Mouse (Mus musculus) neural tube, embryonic 13.5 days (tissue): ENCODE measurements around the gene Pten. TPM values are rescaled to one million over a fixed set of nuclear protein-coding genes. Genes with fewer than 3 reads are reported as not detected.

Experiments used
- ATAC-seq: fragments of 200-750 bp; cut with Nextera tagmentation; 2 replicates; pipeline ENCODE4 v1.8.0; 2017; ENCODE audit warnings: low read depth, mild to moderate bottlenecking, moderate TSS enrichment, moderate library complexity
- H3K27ac ChIP-seq: fragments of 300-500 bp; sonication (generic); replicated peaks from 2 replicates; pipeline ENCODE4 v1.5.1; 2015; ENCODE audit warnings: moderate library complexity, mild to moderate bottlenecking, inconsistent platforms
- H3K27me3 ChIP-seq: fragments of 300-500 bp; sonication (generic); 2 replicates; pipeline ENCODE4 v1.6.1; 2015; ENCODE audit warnings: mild to moderate bottlenecking, inconsistent platforms
- H3K36me3 ChIP-seq: fragments of 300-500 bp; sonication (generic); 2 replicates; pipeline ENCODE4 v1.6.1; 2015; ENCODE audit warnings: mild to moderate bottlenecking, inconsistent platforms
- H3K4me1 ChIP-seq: fragments of 300-500 bp; sonication (generic); replicated peaks from 2 replicates; pipeline ENCODE4 v1.6.1; 2015; ENCODE audit warnings: inconsistent platforms
- H3K4me2 ChIP-seq: fragments of 300-500 bp; sonication (generic); 2 replicates; pipeline ENCODE4 v1.6.1; 2015; ENCODE audit warnings: inconsistent platforms, mild to moderate bottlenecking, moderate library complexity
- H3K4me3 ChIP-seq: fragments of 300-500 bp; sonication (generic); 2 replicates; pipeline ENCODE4 v1.5.1; 2015; ENCODE audit warnings: mild to moderate bottlenecking, inconsistent platforms
- H3K9ac ChIP-seq: fragments of 300-500 bp; sonication (generic); 2 replicates; pipeline ENCODE4 v1.6.1; 2015; ENCODE audit warnings: moderate library complexity, mild to moderate bottlenecking, inconsistent platforms
- H3K9me3 ChIP-seq: fragments of 300-500 bp; sonication (generic); 2 replicates; pipeline ENCODE4 v1.6.1; 2016; ENCODE audit warnings: inconsistent platforms
- WGBS: fragments of 180-500 bp; shearing (Covaris S2); methylation state at CpG from one replicate; pipeline ENCODE4 v1.1.7; 2015; 5-methylcytosine and 5-hydroxymethylcytosine counted together
- polyA plus RNA-seq: library from polyadenylated mRNA; unstranded; fragments of >200 nt; fragmentation: Nextera tagmentation; extraction: Ambion mirVana; gene quantifications from 2 replicates; pipeline ENCODE4 v1.2.1, GENCODE M21; 2015

Gene Pten
- polyA plus RNA-seq: 10.0 and 11.5 TPM in 2 replicates

DNA sequence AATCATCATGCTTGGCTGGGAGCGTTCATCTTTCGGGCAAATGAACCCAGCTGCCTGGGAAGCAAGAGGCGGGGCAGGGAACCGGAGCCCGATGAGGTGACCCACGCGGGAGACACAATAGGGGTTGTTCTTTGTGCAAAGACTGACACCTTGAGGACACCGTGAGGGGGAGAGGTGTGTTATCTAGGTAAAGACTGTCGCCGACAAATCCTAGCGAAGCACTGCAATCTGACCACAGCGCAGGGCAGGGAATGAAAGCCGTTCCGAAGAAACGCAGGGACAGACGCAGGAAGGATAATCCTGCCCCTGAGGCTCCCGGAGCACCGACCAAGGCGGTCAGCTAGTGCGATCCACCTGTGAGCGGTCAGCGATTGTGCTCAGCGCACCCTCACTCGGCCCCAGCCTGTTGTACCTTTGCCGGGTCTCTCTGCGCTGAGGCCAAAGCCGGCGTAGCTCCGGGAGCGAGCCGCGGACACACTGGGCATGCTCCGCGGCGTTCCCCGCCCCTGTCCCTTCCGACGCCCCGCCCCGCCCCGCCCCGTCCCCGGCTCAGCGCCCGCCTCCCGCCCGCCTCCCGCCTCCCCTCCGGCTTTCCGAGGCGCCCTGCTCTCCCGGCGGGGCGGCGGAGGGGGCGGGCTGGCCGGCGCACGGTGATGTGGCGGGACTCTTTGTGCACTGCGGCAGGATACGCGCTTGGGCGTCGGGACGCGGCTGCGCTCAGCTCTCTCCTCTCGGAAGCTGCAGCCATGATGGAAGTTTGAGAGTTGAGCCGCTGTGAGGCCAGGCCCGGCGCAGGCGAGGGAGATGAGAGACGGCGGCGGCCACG is at the start of gene Pten:
Pten (plus strand) TSS at position 598 of the 826 bp plus-strand sequence.
- peak; percentile 90 for ATAC-seq
- H3K9me3 ChIP-seq: no peaks in the 10 kb centered on the region
- H3K4me2 ChIP-seq: peak within 1 kb of the TSS; percentile 96
- peaks cover 39% of the 10 kb centered on the region for H3K4me1 ChIP-seq
- peak within 1 kb of the TSS; percentile 99 for H3K27ac ChIP-seq
- peak within 1 kb of the TSS; percentile 100 for H3K9ac ChIP-seq
- WGBS: under 1% methylated on average over 53 of the region's 77 CpGs
- H3K27me3 ChIP-seq: no peaks in the 10 kb centered on the region
- H3K36me3 ChIP-seq: no peaks in the 10 kb centered on the region
- peak within 1 kb of the TSS; percentile 96 for H3K4me3 ChIP-seq

DNA sequence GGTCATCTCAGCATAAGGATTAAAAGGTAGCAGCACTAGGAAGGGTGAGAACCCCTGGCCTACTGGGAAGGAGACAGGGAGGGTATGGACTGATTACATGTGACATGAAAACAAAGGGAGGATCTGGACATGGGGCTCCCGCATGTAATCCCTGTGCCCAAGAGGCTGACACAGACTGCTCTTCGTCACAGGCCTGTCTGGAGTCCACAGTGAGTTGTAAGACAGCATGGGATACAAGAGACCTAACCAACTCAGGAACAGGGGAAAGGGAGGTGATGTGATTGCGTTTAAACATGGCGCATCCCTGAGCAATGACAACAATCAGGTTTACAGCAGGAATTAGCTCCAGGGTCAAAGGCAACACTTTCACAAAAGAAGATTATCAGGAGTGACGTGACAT is 48.3 kb upstream of the Pten start:
- 93% methylated on average over 5 of the region's 5 CpGs for WGBS
- no peak overlapping the region for H3K4me2 ChIP-seq
- no peak overlapping the region for H3K9ac ChIP-seq
- no peaks in the 10 kb centered on the region for H3K9me3 ChIP-seq
- no peaks in the 10 kb centered on the region for H3K27me3 ChIP-seq
- H3K27ac ChIP-seq: no peak overlapping the region
- H3K4me3 ChIP-seq: no peak overlapping the region
- ATAC-seq: no peak
- H3K36me3 ChIP-seq: peaks cover 28% of the 10 kb centered on the region
- peaks cover 18% of the 10 kb centered on the region for H3K4me1 ChIP-seq

DNA sequence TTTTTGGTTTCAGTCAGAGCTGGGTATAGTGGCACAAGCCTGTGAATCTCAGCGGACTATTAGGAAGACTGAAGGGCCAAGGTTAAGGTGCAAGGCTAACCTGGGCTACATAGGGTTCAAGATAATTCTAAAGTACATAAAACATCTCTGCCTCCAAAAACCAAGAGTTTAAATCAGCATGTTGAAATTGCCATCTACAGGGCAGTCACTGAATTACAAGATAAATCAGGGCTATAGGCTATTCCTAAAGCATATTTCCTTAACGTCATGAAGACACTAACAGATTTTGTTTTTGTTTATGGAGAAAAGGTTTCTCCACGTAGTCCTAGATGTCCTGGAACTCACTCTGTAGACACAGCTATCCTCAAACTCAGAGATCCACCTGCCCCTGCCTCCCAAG is 47.0 kb upstream of the Pten start:
- H3K27ac ChIP-seq: no peak overlapping the region
- H3K4me2 ChIP-seq: peak overlapping the region; percentile 79; the same call in 1 of the 2 replicates
- WGBS: 73% methylated on average over 3 of the region's 3 CpGs
- H3K27me3 ChIP-seq: no peaks in the 10 kb centered on the region
- H3K4me1 ChIP-seq: peaks cover 18% of the 10 kb centered on the region
- no peak overlapping the region for H3K4me3 ChIP-seq
- H3K36me3 ChIP-seq: peaks cover 15% of the 10 kb centered on the region
- no peak for ATAC-seq
- no peak overlapping the region for H3K9ac ChIP-seq
- no peaks in the 10 kb centered on the region for H3K9me3 ChIP-seq

DNA sequence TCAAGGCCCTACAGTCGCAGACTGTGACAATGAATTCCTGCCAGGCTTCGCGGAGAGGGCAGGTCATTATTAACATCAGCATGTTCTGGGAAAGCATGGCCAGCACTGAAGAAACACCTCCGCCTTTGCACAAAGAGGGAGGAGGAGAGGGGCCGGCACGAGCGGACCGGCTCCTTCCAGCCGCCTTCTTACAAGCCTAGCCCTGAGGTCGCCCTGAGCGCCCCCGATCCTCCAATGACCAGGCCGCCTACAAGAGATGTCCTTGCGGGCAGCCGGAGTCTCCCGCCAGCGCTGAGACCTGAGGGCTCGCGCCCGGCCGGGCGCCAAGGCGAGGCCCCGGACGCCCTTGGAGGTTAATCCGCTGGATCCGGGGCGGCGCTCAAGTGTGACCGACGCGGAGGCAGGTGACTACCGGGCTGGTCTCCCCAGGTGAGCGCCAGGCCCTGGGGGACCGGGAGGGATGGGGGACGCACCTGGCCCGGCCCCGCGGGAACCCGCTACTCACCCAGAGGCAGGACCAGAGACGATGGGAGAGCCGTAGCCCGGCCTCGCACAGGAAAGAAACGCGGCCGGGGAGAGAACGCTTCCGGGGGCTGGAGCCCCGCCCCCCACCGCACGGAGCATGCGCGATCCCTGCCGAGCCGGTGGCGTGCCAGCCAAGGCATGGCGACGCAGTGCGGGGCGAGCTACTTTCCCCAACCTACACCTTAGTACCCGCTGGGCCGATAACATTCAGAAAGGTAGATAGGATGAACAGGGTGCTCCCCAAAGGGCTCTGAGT is 45.3 kb upstream of the Pten start:
- Histone ChIP-seq H3K4me1 (peaks cover 18% of the 10 kb centered on the region), H3K9me3 (no peaks in the 10 kb centered on the region), H3K36me3 (no peaks in the 10 kb centered on the region), H3K4me2 (peak overlapping the region; percentile 79), H3K27me3 (no peaks in the 10 kb centered on the region), H3K4me3 (peak overlapping the region; percentile 94), H3K9ac (peak overlapping the region; percentile 96), H3K27ac (peak overlapping the region; percentile 95)
- WGBS: under 1% methylated on average over 63 of the region's 63 CpGs
- ATAC-seq: peak; percentile 97

DNA sequence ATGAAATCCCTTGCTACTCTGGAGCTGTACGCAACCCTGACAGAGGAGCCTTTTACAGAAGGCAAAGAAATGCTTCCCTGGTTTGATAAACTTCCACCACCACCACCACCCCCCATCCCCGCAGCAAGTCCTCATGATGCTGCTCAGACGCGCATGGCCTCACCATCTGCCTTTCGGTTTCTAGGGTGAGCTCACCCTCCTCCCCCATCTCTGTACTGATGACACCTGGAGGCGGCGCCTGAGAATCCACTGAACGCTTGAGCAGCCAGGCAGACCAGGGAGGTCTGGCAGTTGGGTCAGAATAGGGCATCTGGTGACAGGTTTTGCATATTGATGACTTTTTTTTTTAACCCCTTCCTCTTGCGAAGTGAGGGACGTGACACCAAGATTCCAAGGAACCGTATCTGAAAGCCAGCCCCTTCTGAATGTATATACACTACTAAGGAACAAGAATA is 44.7 kb upstream of the Pten start:
- Histone ChIP-seq H3K27me3 (no peaks in the 10 kb centered on the region), H3K4me3 (peak overlapping the region; percentile 94), H3K9ac (peak overlapping the region; percentile 96), H3K4me1 (peaks cover 18% of the 10 kb centered on the region), H3K9me3 (no peaks in the 10 kb centered on the region), H3K4me2 (peak overlapping the region; percentile 79), H3K27ac (peak overlapping the region; percentile 95), H3K36me3 (no peaks in the 10 kb centered on the region)
- under 1% methylated on average over 11 of the region's 11 CpGs for WGBS
- peak; percentile 94 for ATAC-seq

DNA sequence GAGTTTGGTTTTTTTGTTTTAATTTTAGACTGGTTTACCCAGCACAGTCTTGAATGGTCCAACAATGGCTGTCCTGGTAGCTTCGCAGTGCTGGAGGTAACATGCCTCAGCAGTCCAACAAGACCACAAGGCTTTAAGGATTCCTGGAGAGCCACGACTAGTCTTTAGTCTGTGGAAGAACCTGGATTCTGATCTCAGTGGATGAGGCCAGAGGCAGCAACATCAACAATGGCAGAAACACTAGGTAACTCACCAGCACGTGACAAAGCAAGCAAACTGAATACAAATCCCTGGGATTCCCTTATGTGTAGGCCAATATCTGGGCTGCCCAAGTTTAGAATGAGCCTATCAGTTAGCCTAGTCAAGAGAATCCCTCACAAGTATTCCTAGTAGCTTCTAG is 43.8 kb upstream of the Pten start:
- Histone ChIP-seq H3K27me3 (no peaks in the 10 kb centered on the region), H3K27ac (no peak overlapping the region), H3K4me2 (no peak overlapping the region), H3K4me1 (peaks cover 18% of the 10 kb centered on the region), H3K9ac (peak overlapping the region; percentile 96; the same call in 1 of the 2 replicates), H3K9me3 (no peaks in the 10 kb centered on the region), H3K36me3 (no peaks in the 10 kb centered on the region), H3K4me3 (no peak overlapping the region)
- 81% methylated on average over 3 of the region's 3 CpGs for WGBS
- ATAC-seq: no peak

GRCm38 (mm10) chr19:32715201-32715600 is 42.1 kb upstream of the Pten start:
- Histone ChIP-seq H3K27ac (no peak overlapping the region), H3K36me3 (no peaks in the 10 kb centered on the region), H3K9ac (no peak overlapping the region), H3K4me3 (no peak overlapping the region), H3K9me3 (no peaks in the 10 kb centered on the region), H3K27me3 (no peaks in the 10 kb centered on the region), H3K4me2 (no peak overlapping the region), H3K4me1 (peaks cover 18% of the 10 kb centered on the region)
- 0 out of 2 replicates have a peak, but pooled peaks have one; percentile 36 for ATAC-seq
- 1% methylated on average over 3 of the region's 3 CpGs for WGBS

- H3K27ac ChIP-seq: no peak overlapping the region
- no peaks in the 10 kb centered on the region for H3K9me3 ChIP-seq
- H3K9ac ChIP-seq: no peak overlapping the region
- no peak overlapping the region for H3K4me2 ChIP-seq
- no peak for ATAC-seq
- H3K36me3 ChIP-seq: no peaks in the 10 kb centered on the region
- no peaks in the 10 kb centered on the region for H3K27me3 ChIP-seq
- H3K4me3 ChIP-seq: no peak overlapping the region
- H3K4me1 ChIP-seq: peaks cover 15% of the 10 kb centered on the region
Measured at GRCm38 (mm10) chr19:32715681-32716080, 41.6 kb upstream of the Pten start.

DNA sequence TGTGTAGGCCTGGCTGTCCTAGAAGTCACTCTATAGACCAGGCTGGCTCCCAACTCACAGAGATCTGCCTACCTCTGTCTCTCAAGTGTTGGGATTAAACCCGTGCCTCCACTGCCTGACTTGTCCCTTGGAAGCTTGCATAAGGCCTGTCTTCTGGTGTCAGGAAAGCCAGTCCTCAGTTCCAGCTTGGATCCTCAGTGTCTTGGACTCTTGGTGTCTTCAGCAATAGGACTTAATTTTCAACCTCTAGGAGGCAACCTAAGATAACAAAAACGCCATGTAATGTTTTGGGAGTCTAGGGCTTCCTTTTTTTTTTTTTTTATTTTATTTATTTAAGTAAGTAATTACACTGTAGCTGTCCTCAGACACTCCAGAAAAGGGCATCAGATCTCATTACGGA is 39.7 kb upstream of the Pten start:
- 64% methylated on average over 3 of the region's 3 CpGs for WGBS
- Histone ChIP-seq H3K9ac (no peak overlapping the region), H3K36me3 (no peaks in the 10 kb centered on the region), H3K4me1 (peaks cover 6% of the 10 kb centered on the region), H3K4me2 (no peak overlapping the region), H3K27me3 (no peaks in the 10 kb centered on the region), H3K27ac (no peak overlapping the region), H3K4me3 (no peak overlapping the region), H3K9me3 (no peaks in the 10 kb centered on the region)
- no peak for ATAC-seq

DNA sequence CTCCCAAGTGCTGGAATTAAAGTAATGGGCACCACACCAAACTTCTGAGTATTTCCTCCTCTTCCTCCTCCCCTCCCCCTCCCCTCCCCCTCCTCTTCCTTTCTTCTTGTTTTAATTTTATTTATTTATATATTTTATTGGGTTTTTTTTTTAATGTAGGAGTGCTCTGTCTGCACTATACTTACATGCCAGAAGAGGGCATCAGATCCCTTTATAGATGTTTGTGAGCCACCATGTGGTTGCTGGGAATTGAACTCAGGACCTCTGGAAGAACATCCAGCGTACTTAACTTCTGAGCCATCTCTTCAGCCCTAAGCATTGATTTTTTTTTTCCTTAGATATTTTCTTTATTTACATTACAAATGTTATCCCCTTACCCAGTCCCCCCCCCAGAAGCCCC is 37.0 kb upstream of the Pten start:
- H3K4me3 ChIP-seq: no peak overlapping the region
- ATAC-seq: no peak
- 100% methylated on average over 1 of the region's 1 CpGs for WGBS

DNA sequence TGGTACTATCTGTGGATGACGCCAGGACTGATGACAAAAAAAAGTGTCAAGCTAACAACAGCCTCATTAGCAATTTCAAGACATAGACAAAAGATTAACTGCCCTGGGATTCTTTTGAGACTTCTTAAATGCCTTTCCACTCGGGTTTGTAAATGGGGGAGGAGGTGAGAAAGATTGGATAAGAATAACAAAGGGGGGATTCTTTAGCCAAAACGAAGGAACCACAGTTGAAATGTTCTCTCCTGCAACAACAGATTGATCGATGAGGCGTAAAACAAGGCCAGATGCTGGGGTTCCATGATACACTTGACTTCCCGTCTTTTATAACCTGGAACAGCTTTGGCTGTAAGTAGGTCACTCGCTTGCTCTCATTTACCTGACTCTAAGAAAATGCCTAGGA is 33.5 kb upstream of the Pten start:
- WGBS: 4% methylated on average over 7 of the region's 7 CpGs
- H3K4me1 ChIP-seq: peaks cover 21% of the 10 kb centered on the region
- H3K4me3 ChIP-seq: no peak overlapping the region
- H3K9me3 ChIP-seq: no peaks in the 10 kb centered on the region
- H3K36me3 ChIP-seq: no peaks in the 10 kb centered on the region
- H3K9ac ChIP-seq: no peak overlapping the region
- no peak overlapping the region for H3K4me2 ChIP-seq
- 0 out of 2 replicates have a peak, but pooled peaks cover under 1% of the 10 kb centered on the region for H3K27me3 ChIP-seq
- H3K27ac ChIP-seq: no peak overlapping the region
- no peak for ATAC-seq

More for the DNA sequence above, 37.0 kb upstream of the Pten start:
- Histone ChIP-seq H3K27me3 (no peaks in the 10 kb centered on the region), H3K4me2 (no peak overlapping the region), H3K9me3 (no peaks in the 10 kb centered on the region), H3K9ac (no peak overlapping the region), H3K27ac (no peak overlapping the region), H3K4me1 (peaks cover 6% of the 10 kb centered on the region; the same call in 1 of the 2 replicates), H3K36me3 (no peaks in the 10 kb centered on the region)
